Mouse (Mus musculus) CH12.LX (cell line): Measurements from ENCODE around the gene Cryab.

Source experiments
- CTCF ChIP-seq, 2 experiments: IDR thresholded peaks in 1 of 2; conservative IDR thresholded peaks in 1 of 2; 2 replicates each; pipeline ENCODE4 v1.5.1; 2011 to 2012; ENCODE audit warnings: low read depth in 2 of 2, low read length in 2 of 2, improper control_type of control experiment in 1 of 2, inconsistent platforms in 1 of 2, mild to moderate bottlenecking in 1 of 2, moderate library complexity in 1 of 2
- POLR2A ChIP-seq: IDR thresholded peaks from 2 replicates; pipeline ENCODE4 v1.6.1; 2011; ENCODE audit warnings: low read depth, mild to moderate bottlenecking, improper control_type of control experiment, low read length
- RAD21 ChIP-seq: IDR thresholded peaks from 2 replicates; pipeline ENCODE4 v1.6.1; 2011; ENCODE audit warnings: low read depth, mild to moderate bottlenecking, low read length, improper control_type of control experiment, moderate library complexity
- SIN3A ChIP-seq: IDR thresholded peaks from 2 replicates; pipeline ENCODE4 v1.6.1; 2012; ENCODE audit warnings: low read length, improper control_type of control experiment, inconsistent platforms

DNA sequence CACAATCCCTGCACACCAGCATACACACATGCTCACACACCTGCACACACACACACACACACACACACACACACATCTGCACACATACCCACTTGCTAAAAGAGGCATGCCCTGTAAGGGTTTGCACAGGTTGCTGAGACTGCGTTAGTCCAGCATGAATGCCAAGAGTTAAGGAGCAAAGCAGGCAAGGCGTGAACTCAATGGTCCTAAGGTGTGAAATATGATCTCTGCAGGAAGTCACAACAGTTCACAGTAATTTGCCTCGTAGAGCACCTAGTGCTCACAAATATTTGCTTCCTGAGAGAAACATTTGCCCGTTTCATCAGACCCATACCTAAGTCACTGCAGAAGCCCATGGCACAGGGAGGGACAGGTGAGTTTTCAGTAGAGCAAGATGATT, 36.9 kb upstream of the Cryab start:
- TF ChIP-seq POLR2A = no peak
- TF ChIP-seq SIN3A = no peak
- no peak for TF ChIP-seq CTCF (conservative IDR thresholded peaks at IDR 0.05 in 1 of 2, IDR thresholded peaks at IDR 0.05 in 1 of 2; ENCODE audit: low read depth in 2 of 2, low read length in 2 of 2)
- no peak for TF ChIP-seq RAD21
